Mouse (Mus musculus): ENCODE results near the gene Fem1a. TPM values are rescaled to one million over a fixed set of nuclear protein-coding genes. Genes with fewer than 3 reads are reported as not detected.

Fem1a gene
- polyA plus RNA-seq, 1 experiment from 2014 or later, result 15.3 TPM

DNA sequence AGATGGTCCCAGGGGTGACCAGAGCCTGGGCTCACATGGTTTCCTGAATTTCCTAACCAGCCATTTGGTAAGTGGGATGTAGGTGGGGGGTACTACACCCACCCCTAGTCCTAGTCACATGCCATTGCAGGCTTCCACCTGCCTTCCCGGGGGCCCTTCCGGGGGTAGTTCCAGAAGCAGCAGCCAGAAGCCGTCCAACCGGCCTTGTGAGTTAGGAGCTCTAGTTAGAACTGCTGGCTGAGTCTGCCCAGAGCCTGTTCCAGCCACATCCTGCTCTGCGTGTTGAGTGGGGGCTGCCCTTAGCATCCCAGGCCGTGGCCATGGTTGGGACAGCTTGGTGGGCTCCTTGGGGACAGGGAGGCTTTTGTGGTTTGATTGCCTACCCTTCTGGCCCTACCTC is 51.5 kb downstream of the Fem1a start:
- H3K4me1 ChIP-seq (replicated peaks; ENCODE audit: control insufficient read depth, insufficient read depth, low read length), result peaks cover 40% of the 10 kb centered on the region
- H3K4me3 ChIP-seq (ENCODE audit: low read depth, low read length), result 0 out of 2 replicates have a peak overlapping the region, but pooled peaks have one; percentile 6
- ATAC-seq (replicated peaks; ENCODE audit: low FRiP score, low TSS enrichment, low read depth), result 0 out of 2 replicates have a peak, but pooled peaks have one; percentile 4
- H3K27ac ChIP-seq (ENCODE audit: low read depth), result peak overlapping the region; percentile 33; the same call in 1 of the 2 replicates
- peak overlapping the region; percentile 99; the same call in 1 of the 2 replicates for H3K4me2 ChIP-seq (ENCODE audit: low read length)
- H3K9ac ChIP-seq (ENCODE audit: low read length), result no peak overlapping the region
- no peaks in the 10 kb centered on the region for H3K9me3 ChIP-seq (ENCODE audit: control insufficient read depth, low read length)
- peak; percentile 65 for DNase-seq (ENCODE audit: low spot score)
- peaks cover 76% of the 10 kb centered on the region for H3K36me3 ChIP-seq (ENCODE audit: control insufficient read depth, insufficient read depth, low read length)
- 58% methylated on average over 6 of the region's 6 CpGs for WGBS
- H3K27me3 ChIP-seq (replicated peaks; ENCODE audit: control insufficient read depth, insufficient read depth, low read length), result no peaks in the 10 kb centered on the region

DNA sequence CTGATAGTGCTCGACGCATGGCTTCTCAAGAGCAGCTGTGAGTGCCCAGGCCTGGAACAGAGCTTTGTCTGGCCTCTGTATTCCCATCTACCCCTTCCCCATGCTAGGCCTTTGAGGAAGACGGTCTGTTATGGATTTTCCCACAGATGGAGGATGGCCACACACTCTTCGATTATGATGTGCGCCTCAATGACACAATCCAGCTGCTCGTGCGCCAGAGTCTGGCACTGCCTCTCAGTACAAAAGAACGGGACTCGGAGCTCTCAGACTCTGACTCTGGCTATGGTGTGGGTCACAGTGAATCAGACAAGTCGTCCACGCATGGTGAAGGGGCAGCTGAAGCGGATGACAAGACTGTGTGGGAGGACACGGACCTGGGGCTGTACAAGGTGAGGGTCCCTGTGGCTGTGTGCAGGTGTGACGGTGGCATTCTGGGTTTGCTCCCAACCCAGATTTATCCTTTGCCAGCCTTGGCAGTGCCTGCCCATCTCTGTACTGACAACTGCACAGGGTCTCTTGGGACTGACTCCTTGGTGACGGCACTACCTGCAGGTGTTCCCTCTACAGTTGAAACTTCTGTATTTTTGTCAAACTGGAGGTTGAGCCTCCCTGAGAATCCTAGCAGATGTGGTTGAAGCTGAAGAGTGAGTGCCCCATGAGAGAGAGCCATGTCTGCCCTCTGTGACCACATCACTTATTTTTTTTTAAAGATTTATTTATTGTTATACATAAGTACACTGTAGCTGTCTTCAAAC is 52.8 kb downstream of the Fem1a start:
- Histone ChIP-seq H3K4me3 (ENCODE audit: low read depth, low read length) (no peak overlapping the region), H3K4me2 (ENCODE audit: low read length) (no peak overlapping the region), H3K4me1 (replicated peaks; ENCODE audit: control insufficient read depth, insufficient read depth, low read length) (peaks cover 40% of the 10 kb centered on the region), H3K9ac (ENCODE audit: low read length) (no peak overlapping the region), H3K27me3 (replicated peaks; ENCODE audit: control insufficient read depth, insufficient read depth, low read length) (no peaks in the 10 kb centered on the region), H3K27ac (ENCODE audit: low read depth) (no peak overlapping the region), H3K9me3 (ENCODE audit: control insufficient read depth, low read length) (no peaks in the 10 kb centered on the region), H3K36me3 (ENCODE audit: control insufficient read depth, insufficient read depth, low read length) (peaks cover 89% of the 10 kb centered on the region)
- 79% methylated on average over 15 of the region's 15 CpGs for WGBS
- ATAC-seq (replicated peaks; ENCODE audit: low FRiP score, low TSS enrichment, low read depth), result no peak
- no peak for DNase-seq (ENCODE audit: low spot score)

MicroRNA genes within 50 kb of the gene (microRNA counts, 519-probe panel; counts per million panel counts)
- 2,041 counts per million, percentile 16 among the panel's probes with 10 or more counts for microRNA mmu-miR-7b

Small RNA genes lying within 50 kb of the gene (microRNA-seq; reads per million reads assigned to microRNA genes)
- gene Mir7b, result 692 reads per million, percentile 75 among the genes with 10 or more reads in this experiment

Other genes with a start within 250 kb of the Fem1a start
- 124 and 129 TPM in 2 replicates for gene Sh3gl1, start 220.2 kb upstream of the Fem1a start, polyA plus RNA-seq (2014; fragmentation: Nextera tagmentation; extraction: Ambion mirVana)
- gene Chaf1a, start 216.4 kb upstream of the Fem1a start, polyA plus RNA-seq (2014; fragmentation: Nextera tagmentation; extraction: Ambion mirVana), result 21.0 and 21.8 TPM in 2 replicates
- 32.3 and 43.4 TPM in 2 replicates for gene Ubxn6, start 181.8 kb upstream of the Fem1a start, polyA plus RNA-seq (2014; fragmentation: Nextera tagmentation; extraction: Ambion mirVana)
- 93.4 and 94.0 TPM in 2 replicates for gene Hdgfl2, start 177.2 kb upstream of the Fem1a start, polyA plus RNA-seq (2014; fragmentation: Nextera tagmentation; extraction: Ambion mirVana)
- 0.08 and 0.19 TPM in 2 replicates for gene Plin4, start 147.0 kb upstream of the Fem1a start, polyA plus RNA-seq (2014; fragmentation: Nextera tagmentation; extraction: Ambion mirVana)
- gene Plin5, start 139.2 kb upstream of the Fem1a start, polyA plus RNA-seq (2014; fragmentation: Nextera tagmentation; extraction: Ambion mirVana), result 0.58 TPM in 2 replicates
- 0.16 TPM in 1 of 2 replicates, not detected in the other for gene Lrg1, start 134.8 kb upstream of the Fem1a start, polyA plus RNA-seq (2014; fragmentation: Nextera tagmentation; extraction: Ambion mirVana)
- 0.86 and 1.3 TPM in 2 replicates for gene Sema6b, start 116.5 kb upstream of the Fem1a start, polyA plus RNA-seq (2014; fragmentation: Nextera tagmentation; extraction: Ambion mirVana)
- 11.3 and 14.0 TPM in 2 replicates for gene Tnfaip8l1, start 94.3 kb upstream of the Fem1a start, polyA plus RNA-seq (2014; fragmentation: Nextera tagmentation; extraction: Ambion mirVana)
- gene Mydgf, start 72.9 kb upstream of the Fem1a start, polyA plus RNA-seq (2014; fragmentation: Nextera tagmentation; extraction: Ambion mirVana), result 103 and 111 TPM in 2 replicates
- gene Dpp9, start 37.9 kb upstream of the Fem1a start, polyA plus RNA-seq (2014; fragmentation: Nextera tagmentation; extraction: Ambion mirVana), result 35.4 and 36.2 TPM in 2 replicates
- 7.1 and 11.3 TPM in 2 replicates for gene Ticam1, start 20.0 kb downstream of the Fem1a start, polyA plus RNA-seq (2014; fragmentation: Nextera tagmentation; extraction: Ambion mirVana)
- gene Plin3, start 36.1 kb downstream of the Fem1a start, polyA plus RNA-seq (2014; fragmentation: Nextera tagmentation; extraction: Ambion mirVana), result 88.2 and 95.1 TPM in 2 replicates
- 0.17 TPM in 1 of 2 replicates, not detected in the other for gene Arrdc5, start 43.5 kb downstream of the Fem1a start, polyA plus RNA-seq (2014; fragmentation: Nextera tagmentation; extraction: Ambion mirVana)
- 122 and 123 TPM in 2 replicates for gene Uhrf1, start 46.5 kb downstream of the Fem1a start, polyA plus RNA-seq (2014; fragmentation: Nextera tagmentation; extraction: Ambion mirVana)
- gene Kdm4b, start 69.3 kb downstream of the Fem1a start, polyA plus RNA-seq (2014; fragmentation: Nextera tagmentation; extraction: Ambion mirVana), result 28.4 and 33.5 TPM in 2 replicates
- 94.4 and 99.6 TPM in 2 replicates for gene Ptprs, start 219.7 kb downstream of the Fem1a start, polyA plus RNA-seq (2014; fragmentation: Nextera tagmentation; extraction: Ambion mirVana)

Data from intestine, embryonic 14.5 days (tissue).